Mouse (Mus musculus) intestine, embryonic 14.5 days (tissue): ENCODE data around the gene Nectin4. TPM values are rescaled to one million over a fixed set of nuclear protein-coding genes. Genes with fewer than 3 reads are reported as not detected.

ENCODE experiments used
- ATAC-seq: fragments of 200-750 bp; cut with Nextera tagmentation; replicated peaks from 2 replicates; pipeline ENCODE4 v1.8.0; 2017; ENCODE audit warnings: low read depth, moderate number of reproducible peaks, moderate TSS enrichment, moderate library complexity; ENCODE audit not compliant: low FRiP score, low TSS enrichment
- DNase-seq: peaks from one replicate; pipeline ENCODE4 v3.0.0-alpha.2; 2018; ENCODE audit warnings: low spot score
- H3K27ac ChIP-seq: fragments of 300-500 bp; sonication (generic); 2 replicates; pipeline ENCODE4 v1.5.1; 2014; ENCODE audit warnings: low read depth, mild to moderate bottlenecking, control low read depth
- H3K27me3 ChIP-seq: fragments of 300-500 bp; sonication (generic); replicated peaks from 2 replicates; pipeline ENCODE4 v1.6.1; 2014; ENCODE audit warnings: low read length, control low read depth; ENCODE audit not compliant: control insufficient read depth, insufficient read depth
- H3K36me3 ChIP-seq: fragments of 300-500 bp; sonication (generic); 2 replicates; pipeline ENCODE4 v1.6.1; 2014; ENCODE audit warnings: low read length, control low read depth; ENCODE audit not compliant: control insufficient read depth, insufficient read depth
- H3K4me1 ChIP-seq: fragments of 300-500 bp; sonication (generic); replicated peaks from 2 replicates; pipeline ENCODE4 v1.6.1; 2014; ENCODE audit warnings: low read length, control low read depth, mixed read lengths; ENCODE audit not compliant: control insufficient read depth, insufficient read depth
- H3K4me2 ChIP-seq: fragments of 300-500 bp; sonication (generic); 2 replicates; pipeline ENCODE4 v1.6.1; 2014; ENCODE audit warnings: low read length
- H3K4me3 ChIP-seq: fragments of 300-500 bp; sonication (generic); 2 replicates; pipeline ENCODE4 v1.5.1; 2014; ENCODE audit warnings: low read depth, low read length, control low read depth, mixed read lengths
- H3K9ac ChIP-seq: fragments of 300-500 bp; sonication (generic); 2 replicates; pipeline ENCODE4 v1.6.1; 2014; ENCODE audit warnings: mild to moderate bottlenecking, low read length
- H3K9me3 ChIP-seq: fragments of 300-500 bp; sonication (generic); 2 replicates; pipeline ENCODE4 v1.6.1; 2016; ENCODE audit warnings: low read length, control low read depth; ENCODE audit not compliant: control insufficient read depth
- WGBS: fragments of 180-500 bp; shearing (Covaris S2); extraction: QIAGEN DNeasy Blood & Tissue Kit; methylation state at CpG from one replicate; pipeline ENCODE4 v1.1.7; 2014; 5-methylcytosine and 5-hydroxymethylcytosine counted together
- polyA plus RNA-seq: library from polyadenylated mRNA; unstranded; fragments of >200 nt; fragmentation: Nextera tagmentation; extraction: Ambion mirVana; gene quantifications from 2 replicates; pipeline ENCODE4 v1.2.1, GENCODE M21; 2014

Gene Nectin4
- polyA plus RNA-seq, 1 experiment from 2014 or later, result 2.6 TPM

- H3K27ac ChIP-seq, result no peak overlapping the region
- H3K9me3 ChIP-seq, result no peaks in the 10 kb centered on the region
- H3K4me3 ChIP-seq, result no peak overlapping the region
- 63% methylated on average over 7 of the region's 7 CpGs for WGBS
- no peak for DNase-seq
- ATAC-seq, result no peak
- H3K4me1 ChIP-seq, result peaks cover 2% of the 10 kb centered on the region; the same call in 1 of the 2 replicates
- H3K4me2 ChIP-seq, result no peak overlapping the region
- H3K9ac ChIP-seq, result no peak overlapping the region
- H3K36me3 ChIP-seq, result no peaks in the 10 kb centered on the region
- no peaks in the 10 kb centered on the region for H3K27me3 ChIP-seq
Observed at GRCm38 (mm10) chr1:171365934-171366333, 4.0 kb upstream of the Nectin4 start.

- H3K4me3 ChIP-seq, result no peak overlapping the region
- no peaks in the 10 kb centered on the region for H3K9me3 ChIP-seq
- no peaks in the 10 kb centered on the region for H3K36me3 ChIP-seq
- no peak for DNase-seq
- ATAC-seq, result no peak
- H3K4me2 ChIP-seq, result no peak overlapping the region
- WGBS, result 45% methylated on average over 3 of the region's 3 CpGs
- H3K27me3 ChIP-seq, result no peaks in the 10 kb centered on the region
- no peak overlapping the region for H3K9ac ChIP-seq
- no peak overlapping the region for H3K27ac ChIP-seq
- H3K4me1 ChIP-seq, result peaks cover 15% of the 10 kb centered on the region; the same call in 1 of the 2 replicates
Observed at GRCm38 (mm10) chr1:171372880-171373279, 3.0 kb downstream of the Nectin4 start.

GRCm38 (mm10) chr1:171373946-171374345 is 4.0 kb downstream of the Nectin4 start:
- ATAC-seq (no peak), DNase-seq (no peak)
- Histone ChIP-seq H3K4me2 (no peak overlapping the region), H3K9me3 (no peaks in the 10 kb centered on the region), H3K27me3 (no peaks in the 10 kb centered on the region), H3K36me3 (no peaks in the 10 kb centered on the region), H3K9ac (no peak overlapping the region), H3K27ac (no peak overlapping the region), H3K4me3 (no peak overlapping the region), H3K4me1 (peaks cover 15% of the 10 kb centered on the region; the same call in 1 of the 2 replicates)
- WGBS, result 3% methylated on average over 3 of the region's 4 CpGs

- no peak overlapping the region for H3K4me3 ChIP-seq
- H3K4me2 ChIP-seq, result peak overlapping the region; percentile 4; the same call in 1 of the 2 replicates
- DNase-seq, result peak; percentile 78
- peaks cover 19% of the 10 kb centered on the region; the same call in 1 of the 2 replicates for H3K4me1 ChIP-seq
- no peaks in the 10 kb centered on the region for H3K36me3 ChIP-seq
- H3K9ac ChIP-seq, result no peak overlapping the region
- 0 out of 2 replicates have a peak overlapping the region, but pooled peaks have one; percentile 11 for H3K27ac ChIP-seq
- H3K27me3 ChIP-seq, result peaks cover 15% of the 10 kb centered on the region; the same call in 1 of the 2 replicates
- H3K9me3 ChIP-seq, result no peaks in the 10 kb centered on the region
- peak; percentile 86 for ATAC-seq
- WGBS, result 34% methylated on average over 9 of the region's 9 CpGs
Observed at GRCm38 (mm10) chr1:171375646-171376097, 5.8 kb downstream of the Nectin4 start.

- WGBS, result 90% methylated on average over 6 of the region's 6 CpGs
- no peak for ATAC-seq
- Histone ChIP-seq H3K4me1 (peaks cover 14% of the 10 kb centered on the region; the same call in 1 of the 2 replicates), H3K4me2 (no peak overlapping the region), H3K27ac (no peak overlapping the region), H3K36me3 (no peaks in the 10 kb centered on the region), H3K27me3 (peaks cover 18% of the 10 kb centered on the region; the same call in 1 of the 2 replicates), H3K4me3 (no peak overlapping the region), H3K9ac (no peak overlapping the region), H3K9me3 (no peaks in the 10 kb centered on the region)
- no peak for DNase-seq
Observed at GRCm38 (mm10) chr1:171378298-171378697, 8.4 kb downstream of the Nectin4 start.

- Histone ChIP-seq H3K27me3 (peaks cover 18% of the 10 kb centered on the region; the same call in 1 of the 2 replicates), H3K4me2 (peak overlapping the region; percentile 51), H3K9ac (no peak overlapping the region), H3K9me3 (no peaks in the 10 kb centered on the region), H3K27ac (no peak overlapping the region), H3K4me1 (peaks cover 9% of the 10 kb centered on the region; the same call in 1 of the 2 replicates), H3K36me3 (no peaks in the 10 kb centered on the region), H3K4me3 (peak overlapping the region; percentile 13; the same call in 1 of the 2 replicates)
- peak; percentile 83 for DNase-seq
- 0 out of 2 replicates have a peak, but pooled peaks have one; percentile 36 for ATAC-seq
- WGBS, result 4% methylated on average over 31 of the region's 31 CpGs
Observed at GRCm38 (mm10) chr1:171379935-171380599, 10.2 kb downstream of the Nectin4 start.

- Histone ChIP-seq H3K9me3 (no peaks in the 10 kb centered on the region), H3K9ac (no peak overlapping the region), H3K4me1 (peaks cover 5% of the 10 kb centered on the region; the same call in 1 of the 2 replicates), H3K27ac (no peak overlapping the region), H3K27me3 (peaks cover 18% of the 10 kb centered on the region; the same call in 1 of the 2 replicates), H3K36me3 (no peaks in the 10 kb centered on the region), H3K4me3 (no peak overlapping the region), H3K4me2 (no peak overlapping the region)
- DNase-seq (no peak), ATAC-seq (no peak)
- WGBS, result 80% methylated on average over 11 of the region's 11 CpGs
Observed at GRCm38 (mm10) chr1:171382096-171382620, 12.3 kb downstream of the Nectin4 start.

- DNase-seq (no peak), ATAC-seq (no peak)
- Histone ChIP-seq H3K9ac (no peak overlapping the region), H3K4me3 (no peak overlapping the region), H3K9me3 (no peaks in the 10 kb centered on the region), H3K4me1 (peaks cover 5% of the 10 kb centered on the region; the same call in 1 of the 2 replicates), H3K27ac (no peak overlapping the region), H3K27me3 (peaks cover 16% of the 10 kb centered on the region; the same call in 1 of the 2 replicates), H3K4me2 (no peak overlapping the region), H3K36me3 (no peaks in the 10 kb centered on the region)
- WGBS, result 58% methylated on average over 9 of the region's 9 CpGs
Observed at GRCm38 (mm10) chr1:171384361-171384760, 14.5 kb downstream of the Nectin4 start.
